Mouse (Mus musculus) liver, adult 2 months (tissue): ENCODE measurements around the gene Gramd1b. TPM values are rescaled to one million over a fixed set of nuclear protein-coding genes. Genes with fewer than 3 reads are reported as not detected.

Experiments used
- DNase-seq: peaks from one replicate; pipeline ENCODE4 v3.0.0-alpha.2; 2011; ENCODE audit warnings: low read depth, low spot score; ENCODE audit errors: extremely low read depth
- H3K27ac ChIP-seq: fragments of 200-500 bp; replicated peaks from 2 replicates; pipeline ENCODE4 v1.5.1; 2012; ENCODE audit warnings: low read depth, mild to moderate bottlenecking, control low read depth, inconsistent platforms, low read length; ENCODE audit not compliant: insufficient read depth
- H3K27me3 ChIP-seq: fragments of 200-500 bp; 2 replicates; pipeline ENCODE4 v1.6.1; 2012; ENCODE audit warnings: mild to moderate bottlenecking, moderate library complexity, low read length, inconsistent platforms; ENCODE audit not compliant: control insufficient read depth, insufficient read depth
- H3K36me3 ChIP-seq: fragments of 200-500 bp; 2 replicates; pipeline ENCODE4 v1.6.1; 2012; ENCODE audit warnings: low read length, inconsistent platforms; ENCODE audit not compliant: control insufficient read depth, insufficient read depth
- H3K4me1 ChIP-seq: fragments of 200-500 bp; 2 replicates; pipeline ENCODE4 v1.6.1; 2011; ENCODE audit warnings: low read length; ENCODE audit not compliant: control insufficient read depth, insufficient read depth
- H3K4me3 ChIP-seq: fragments of 200-500 bp; 2 replicates; pipeline ENCODE4 v1.5.1; 2011; ENCODE audit warnings: low read depth, mild to moderate bottlenecking, control low read depth, low read length, moderate library complexity; ENCODE audit not compliant: insufficient read depth
- H3K79me2 ChIP-seq: fragments of 200-500 bp; 2 replicates; pipeline ENCODE4 v1.6.1; 2012; ENCODE audit warnings: inconsistent platforms, mild to moderate bottlenecking, low read length, moderate library complexity; ENCODE audit not compliant: control insufficient read depth, insufficient read depth
- H3K9ac ChIP-seq: fragments of 200-500 bp; 2 replicates; pipeline ENCODE4 v1.6.1; 2012; ENCODE audit warnings: low read depth, mild to moderate bottlenecking, control low read depth, inconsistent platforms, low read length
- CTCF ChIP-seq: fragments of 200-500 bp; IDR thresholded peaks from 2 replicates; pipeline ENCODE4 v1.5.1; 2011; ENCODE audit warnings: low read depth, low read length, control low read depth
- POLR2A ChIP-seq: fragments of 200-500 bp; IDR thresholded peaks from 2 replicates; pipeline ENCODE4 v1.6.1; 2011; ENCODE audit warnings: low read length, control low read depth; ENCODE audit not compliant: insufficient read depth; ENCODE audit errors: extremely low read depth
- WGBS: fragments of 180-500 bp; shearing (Covaris S2); methylation state at CpG from one replicate; pipeline ENCODE4 v1.1.7; 2018; 5-methylcytosine and 5-hydroxymethylcytosine counted together
- polyA plus RNA-seq: library from polyadenylated mRNA; depleted of rRNA; stranded (reverse); fragments of >200 nt; gene quantifications from 2 replicates; pipeline ENCODE4 v1.2.3, GENCODE M21; 2012
- total RNA-seq: library from RNA; depleted of rRNA; stranded (reverse); fragments of >200 nt; gene quantifications from 2 replicates; pipeline ENCODE4 v1.2.3, GENCODE M21; 2014

The Gramd1b gene
- total and polyA plus RNA-seq, 2 experiments: 1.2 to 2.0 TPM

- H3K4me3 ChIP-seq: no peak overlapping the region
- H3K36me3 ChIP-seq: no peaks in the 10 kb centered on the region
- TF ChIP-seq CTCF (no peak), POLR2A (no peak)
- DNase-seq: no peak
- H3K79me2 ChIP-seq: no peaks in the 10 kb centered on the region
- H3K9ac ChIP-seq: no peak overlapping the region
- H3K27me3 ChIP-seq: no peaks in the 10 kb centered on the region
- no peak overlapping the region for H3K27ac ChIP-seq
- no peaks in the 10 kb centered on the region for H3K4me1 ChIP-seq
- WGBS: 91% methylated on average over 4 of the region's 4 CpGs
These were observed 238.7 kb downstream of the Gramd1b start for GRCm38 (mm10) chr9:40292475-40292874.

GRCm38 (mm10) chr9:40282968-40283367 lies 248.2 kb downstream of the Gramd1b start:
- Histone ChIP-seq H3K36me3 (no peaks in the 10 kb centered on the region), H3K27me3 (no peaks in the 10 kb centered on the region), H3K4me1 (no peaks in the 10 kb centered on the region), H3K27ac (no peak overlapping the region), H3K79me2 (no peaks in the 10 kb centered on the region), H3K4me3 (no peak overlapping the region), H3K9ac (no peak overlapping the region)
- DNase-seq: no peak
- TF ChIP-seq POLR2A (no peak), CTCF (no peak)
- 91% methylated on average over 7 of the region's 7 CpGs for WGBS

- no peaks in the 10 kb centered on the region for H3K27me3 ChIP-seq
- no peaks in the 10 kb centered on the region for H3K4me1 ChIP-seq
- DNase-seq: no peak
- WGBS: 89% methylated on average over 7 of the region's 7 CpGs
- H3K27ac ChIP-seq: no peak overlapping the region
- H3K79me2 ChIP-seq: no peaks in the 10 kb centered on the region
- H3K4me3 ChIP-seq: no peak overlapping the region
- no peak overlapping the region for H3K9ac ChIP-seq
- TF ChIP-seq CTCF: no peak
- TF ChIP-seq POLR2A: no peak
- no peaks in the 10 kb centered on the region for H3K36me3 ChIP-seq
These were observed 251.7 kb downstream of the Gramd1b start for GRCm38 (mm10) chr9:40279438-40279837.

- no peak for DNase-seq
- TF ChIP-seq CTCF: no peak
- no peak for TF ChIP-seq POLR2A
- WGBS: 66% methylated on average over 3 of the region's 3 CpGs
- H3K4me1 ChIP-seq: no peaks in the 10 kb centered on the region
- H3K27ac ChIP-seq: no peak overlapping the region
- H3K4me3 ChIP-seq: no peak overlapping the region
- H3K79me2 ChIP-seq: no peaks in the 10 kb centered on the region
- H3K27me3 ChIP-seq: no peaks in the 10 kb centered on the region
- no peaks in the 10 kb centered on the region for H3K36me3 ChIP-seq
- no peak overlapping the region for H3K9ac ChIP-seq
These were observed 253.5 kb downstream of the Gramd1b start for GRCm38 (mm10) chr9:40277671-40278070.

- WGBS: 81% methylated on average over 5 of the region's 5 CpGs
- no peak overlapping the region for H3K9ac ChIP-seq
- no peaks in the 10 kb centered on the region for H3K79me2 ChIP-seq
- H3K4me3 ChIP-seq: no peak overlapping the region
- no peak overlapping the region for H3K27ac ChIP-seq
- TF ChIP-seq CTCF: no peak
- no peak for TF ChIP-seq POLR2A
- no peak for DNase-seq
- no peaks in the 10 kb centered on the region for H3K36me3 ChIP-seq
- H3K4me1 ChIP-seq: no peaks in the 10 kb centered on the region
- no peaks in the 10 kb centered on the region for H3K27me3 ChIP-seq
These were observed 255.3 kb downstream of the Gramd1b start for GRCm38 (mm10) chr9:40275904-40276303.

- H3K79me2 ChIP-seq: no peaks in the 10 kb centered on the region
- DNase-seq: no peak
- H3K27me3 ChIP-seq: peaks cover 4% of the 10 kb centered on the region
- TF ChIP-seq POLR2A: no peak
- TF ChIP-seq CTCF: no peak
- no peak overlapping the region for H3K27ac ChIP-seq
- no peak overlapping the region for H3K9ac ChIP-seq
- H3K36me3 ChIP-seq: no peaks in the 10 kb centered on the region
- H3K4me3 ChIP-seq: no peak overlapping the region
- WGBS: 84% methylated on average over 7 of the region's 7 CpGs
- H3K4me1 ChIP-seq: no peaks in the 10 kb centered on the region
These were observed 258.4 kb downstream of the Gramd1b start for GRCm38 (mm10) chr9:40272822-40273221.

GRCm38 (mm10) chr9:40271075-40271474 lies 260.1 kb downstream of the Gramd1b start:
- Histone ChIP-seq H3K79me2 (no peaks in the 10 kb centered on the region), H3K27ac (no peak overlapping the region), H3K27me3 (peaks cover 4% of the 10 kb centered on the region), H3K4me1 (no peaks in the 10 kb centered on the region), H3K4me3 (no peak overlapping the region), H3K36me3 (no peaks in the 10 kb centered on the region), H3K9ac (no peak overlapping the region)
- DNase-seq: no peak
- 69% methylated on average over 3 of the region's 3 CpGs for WGBS
- TF ChIP-seq CTCF: no peak
- no peak for TF ChIP-seq POLR2A
